Mouse (Mus musculus): ENCODE measurements at regions not wholly inside any gene's neighbourhood (a gene's known extent, or its start where the extent isn't known, plus 50 kb on each side); places are given as distances from the start of the nearest gene placed in this dataset.

GRCm38 (mm10) chr9:52782520-52782919 is 102.9 kb upstream of the AI593442 start:
- TF ChIP-seq CTCF (IDR thresholded peaks at IDR 0.05; ENCODE audit: low read depth) (no peak), EP300 (IDR thresholded peaks at IDR 0.05; ENCODE audit: low read depth) (no peak)
